Comparison of ENCODE assay signal across 7 mouse cellular contexts in genomic region chr4:155481381-155482124, GRCm38 (mm10). TPM values are rescaled to one million over a fixed set of nuclear protein-coding genes. Genes with fewer than 3 reads are reported as not detected.
DNase-seq lines count a peak whose midpoint lies in the region; ATAC-seq and TF ChIP-seq lines count a peak whose summit lies in the region.

No protein-coding gene starts in this region.

- H3K9ac ChIP-seq in limb, embryonic 12.5 days (replicated peaks) = no peak overlapping the region
- no peak overlapping the region for H3K9ac ChIP-seq in midbrain, embryonic 14.5 days (replicated peaks; ENCODE audit: low read length)

- WGBS in embryonic facial prominence, embryonic 10.5 days = 24% methylated on average over 28 of the region's 28 CpGs
- WGBS in limb, embryonic 12.5 days = 26% methylated on average over 28 of the region's 28 CpGs
- 23% methylated on average over 28 of the region's 28 CpGs for WGBS in midbrain, embryonic 14.5 days
- 5% methylated on average over 28 of the region's 28 CpGs for WGBS in small intestine, adult 2 months

- TF ChIP-seq CTCF in small intestine, adult 2 months (IDR thresholded peaks at IDR 0.05; ENCODE audit: extremely low read depth, insufficient read length, insufficient replicate concordance, low read depth, low read length) = peak; percentile 96

- peak; percentile 90 for DNase-seq in adrenal gland, postnatal 10 days
- peak; percentile 88 for DNase-seq in embryonic facial prominence, embryonic 10.5 days (ENCODE audit: low spot score)
- DNase-seq in heart, adult 11 months = peak; percentile 98
- DNase-seq in kidney, adult 11 months = peak; percentile 62
- peak; percentile 90 for DNase-seq in midbrain, embryonic 14.5 days

- peak; percentile 66; the same call in 1 of the 2 replicates for ATAC-seq in limb, embryonic 12.5 days (ENCODE audit: insufficient number of reproducible peaks, insufficient read depth, low FRiP score, low TSS enrichment, low read depth)
- ATAC-seq in midbrain, embryonic 14.5 days (ENCODE audit: low FRiP score, low TSS enrichment) = peak; percentile 50; the same call in 1 of the 2 replicates

- TF ChIP-seq POLR2A in small intestine, adult 2 months (IDR thresholded peaks at IDR 0.05; ENCODE audit: low read depth, low read length) = peak; percentile 33; the same call in 1 of the 2 replicates

- no peak overlapping the region for H3K27ac ChIP-seq in embryonic facial prominence, embryonic 10.5 days (replicated peaks)
- H3K27ac ChIP-seq in limb, embryonic 12.5 days = no peak overlapping the region
- no peak overlapping the region for H3K27ac ChIP-seq in midbrain, embryonic 14.5 days (replicated peaks; ENCODE audit: low read depth, low read length)
- H3K27ac ChIP-seq in small intestine, adult 2 months (ENCODE audit: insufficient read depth, low read depth, low read length) = peak overlapping the region; percentile 66

- H3K27me3 ChIP-seq in embryonic facial prominence, embryonic 10.5 days (replicated peaks; ENCODE audit: low read depth, poor library complexity, severe bottlenecking) = no peaks in the 10 kb centered on the region
- no peaks in the 10 kb centered on the region for H3K27me3 ChIP-seq in limb, embryonic 12.5 days
- H3K27me3 ChIP-seq in midbrain, embryonic 14.5 days (ENCODE audit: control insufficient read depth, insufficient read depth, low read length) = no peaks in the 10 kb centered on the region
- H3K27me3 ChIP-seq in small intestine, adult 2 months (ENCODE audit: control insufficient read depth, insufficient read depth, low read length) = no peaks in the 10 kb centered on the region

- peaks cover 7% of the 10 kb centered on the region; the same call in 1 of the 2 replicates for H3K4me1 ChIP-seq in embryonic facial prominence, embryonic 10.5 days
- no peaks in the 10 kb centered on the region; the same call in 1 of the 2 replicates for H3K4me1 ChIP-seq in limb, embryonic 12.5 days (replicated peaks)
- no peaks in the 10 kb centered on the region for H3K4me1 ChIP-seq in midbrain, embryonic 14.5 days (ENCODE audit: control insufficient read depth, insufficient read depth, low read length)
- peaks cover 21% of the 10 kb centered on the region for H3K4me1 ChIP-seq in small intestine, adult 2 months (ENCODE audit: control insufficient read depth, insufficient read depth, insufficient read length, low read length)

- no peaks in the 10 kb centered on the region for H3K36me3 ChIP-seq in embryonic facial prominence, embryonic 10.5 days (replicated peaks)
- no peaks in the 10 kb centered on the region for H3K36me3 ChIP-seq in limb, embryonic 12.5 days
- H3K36me3 ChIP-seq in midbrain, embryonic 14.5 days (ENCODE audit: control insufficient read depth, insufficient read depth, low read length) = no peaks in the 10 kb centered on the region
- H3K36me3 ChIP-seq in small intestine, adult 2 months (ENCODE audit: control insufficient read depth, insufficient read depth, low read length) = no peaks in the 10 kb centered on the region

- no peak overlapping the region for H3K4me3 ChIP-seq in embryonic facial prominence, embryonic 10.5 days
- H3K4me3 ChIP-seq in limb, embryonic 12.5 days (replicated peaks) = no peak overlapping the region
- no peak overlapping the region for H3K4me3 ChIP-seq in midbrain, embryonic 14.5 days (replicated peaks; ENCODE audit: low read depth, low read length)
- H3K4me3 ChIP-seq in small intestine, adult 2 months (ENCODE audit: low read depth, low read length) = peak overlapping the region; percentile 34

- H3K4me2 ChIP-seq in limb, embryonic 12.5 days = peak overlapping the region; percentile 30
- H3K4me2 ChIP-seq in midbrain, embryonic 14.5 days (ENCODE audit: low read length) = peak overlapping the region; percentile 33

- H3K9me3 ChIP-seq in embryonic facial prominence, embryonic 10.5 days = no peaks in the 10 kb centered on the region
- H3K9me3 ChIP-seq in limb, embryonic 12.5 days = no peaks in the 10 kb centered on the region
- H3K9me3 ChIP-seq in midbrain, embryonic 14.5 days (ENCODE audit: control insufficient read depth, low read length) = no peaks in the 10 kb centered on the region

RNA-seq across cellular contexts. Expression of gene Gnb1, which starts 9.6 kb away (rescaled TPM):
- total RNA-seq in adrenal gland, postnatal 10 days (2021) = 100 to 1,000 TPM; 375 to 395 TPM
- 642 and 655 TPM in 2 replicates for polyA plus RNA-seq in embryonic facial prominence, embryonic 10.5 days (2016; fragmentation: Nextera tagmentation; extraction: Ambion mirVana)
- polyA plus RNA-seq in limb, embryonic 12.5 days (2016; fragmentation: Nextera tagmentation; extraction: Ambion mirVana) = 538 and 556 TPM in 2 replicates
- 1,231 and 1,263 TPM in 2 replicates for polyA plus RNA-seq in midbrain, embryonic 14.5 days (2014; fragmentation: Nextera tagmentation; extraction: Ambion mirVana)
- 690 and 1,603 TPM in 2 replicates for polyA plus RNA-seq in small intestine, adult 2 months (2012; rRNA removed)

RNA-seq across cellular contexts. Expression of gene Tmem52, which starts 12.6 kb away (rescaled TPM):
- total RNA-seq in adrenal gland, postnatal 10 days (2021) = 10 to 100 TPM; 14.9 to 17.5 TPM
- 0.16 TPM in 1 of 2 replicates, not detected in the other for polyA plus RNA-seq in embryonic facial prominence, embryonic 10.5 days (2016; fragmentation: Nextera tagmentation; extraction: Ambion mirVana)
- not detected in 2 replicates for polyA plus RNA-seq in limb, embryonic 12.5 days (2016; fragmentation: Nextera tagmentation; extraction: Ambion mirVana)
- 0.57 TPM in 1 of 2 replicates, not detected in the other for polyA plus RNA-seq in midbrain, embryonic 14.5 days (2014; fragmentation: Nextera tagmentation; extraction: Ambion mirVana)
- polyA plus RNA-seq in small intestine, adult 2 months (2012; rRNA removed) = 0.69 and 2.1 TPM in 2 replicates
